Mouse (Mus musculus) splenic B cell, adult 2 months (primary cell): ENCODE measurements around the gene Zfp292.

ENCODE experiments used
- DNase-seq: peaks from one replicate; pipeline ENCODE4 v3.0.0-alpha.2; 2011; ENCODE audit warnings: low read depth, low spot score
- H3K27me3 ChIP-seq: 2 replicates; pipeline ENCODE4 v1.6.1; 2012; ENCODE audit warnings: mild to moderate bottlenecking, low read length, moderate library complexity, mixed read lengths; ENCODE audit not compliant: control insufficient read depth, poor library complexity, insufficient read depth, severe bottlenecking
- H3K36me3 ChIP-seq: 2 replicates; pipeline ENCODE4 v1.6.1; 2012; ENCODE audit warnings: mild to moderate bottlenecking, low read length, moderate library complexity, mixed read lengths; ENCODE audit not compliant: control insufficient read depth, poor library complexity, insufficient read depth, severe bottlenecking

Gene Zfp292

DNA sequence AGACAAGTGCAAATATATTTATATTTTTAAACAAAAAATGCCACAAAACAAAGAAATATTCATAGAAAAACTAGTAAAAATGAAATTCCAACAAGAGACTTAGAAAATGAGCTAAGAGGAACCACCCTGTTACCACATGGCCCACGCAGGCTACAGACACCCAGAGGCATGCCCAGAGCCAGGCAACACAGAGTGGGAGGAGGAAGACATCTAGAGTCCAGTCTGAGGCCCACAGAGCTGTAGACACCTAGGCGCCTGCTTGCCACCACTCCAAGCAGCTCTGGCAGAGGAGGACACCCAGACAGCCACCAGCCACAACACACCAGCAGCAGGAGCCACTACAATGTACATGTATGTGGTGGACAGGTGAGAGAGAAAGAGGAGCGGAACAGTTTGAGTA lies 23.9 kb downstream of the Zfp292 start:
- no peaks in the 10 kb centered on the region for H3K36me3 ChIP-seq
- no peak for DNase-seq
- no peaks in the 10 kb centered on the region for H3K27me3 ChIP-seq

DNA sequence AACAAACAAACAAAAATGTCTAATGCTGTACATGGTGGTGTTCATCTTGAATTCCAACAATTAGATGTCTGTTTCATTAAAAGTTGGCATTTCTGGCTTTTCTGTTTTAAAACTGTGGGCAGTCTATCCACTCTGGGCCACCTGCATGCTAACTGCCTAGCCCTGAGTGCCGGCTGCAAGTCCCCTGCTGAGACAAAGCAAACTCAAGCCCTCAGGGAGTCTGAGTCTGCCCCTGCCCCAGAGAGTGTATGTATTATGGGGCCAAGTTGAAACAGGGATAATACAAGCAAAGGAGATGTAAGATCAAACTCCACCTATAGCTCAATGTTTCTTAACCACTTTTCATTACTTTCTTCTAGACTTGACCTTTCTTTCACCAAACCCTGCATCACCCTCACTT lies 26.8 kb downstream of the Zfp292 start:
- no peak for DNase-seq
- Histone ChIP-seq H3K36me3 (peaks cover 2% of the 10 kb centered on the region; the same call in 1 of the 2 replicates), H3K27me3 (no peaks in the 10 kb centered on the region)

DNA sequence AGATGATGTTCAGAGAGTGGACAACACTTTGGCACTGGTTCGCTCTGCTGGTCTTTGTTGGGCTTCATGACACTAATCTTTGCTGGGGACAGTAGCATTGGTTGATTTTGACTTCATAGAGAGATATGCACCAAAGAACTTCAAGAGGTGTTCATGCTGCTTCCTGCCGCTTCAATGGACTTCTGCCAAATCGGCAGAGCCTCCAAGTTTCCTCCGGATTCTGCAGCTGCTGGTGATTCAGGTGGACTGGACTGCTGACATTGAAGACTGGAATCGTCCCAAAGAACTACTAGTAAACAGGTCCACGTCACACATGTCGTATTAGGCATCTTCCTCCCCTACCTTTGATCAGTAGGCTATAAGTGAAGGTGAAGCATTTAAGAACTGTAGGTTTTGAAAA lies 30.7 kb downstream of the Zfp292 start:
- peaks cover 2% of the 10 kb centered on the region; the same call in 1 of the 2 replicates for H3K36me3 ChIP-seq
- DNase-seq = no peak

DNA sequence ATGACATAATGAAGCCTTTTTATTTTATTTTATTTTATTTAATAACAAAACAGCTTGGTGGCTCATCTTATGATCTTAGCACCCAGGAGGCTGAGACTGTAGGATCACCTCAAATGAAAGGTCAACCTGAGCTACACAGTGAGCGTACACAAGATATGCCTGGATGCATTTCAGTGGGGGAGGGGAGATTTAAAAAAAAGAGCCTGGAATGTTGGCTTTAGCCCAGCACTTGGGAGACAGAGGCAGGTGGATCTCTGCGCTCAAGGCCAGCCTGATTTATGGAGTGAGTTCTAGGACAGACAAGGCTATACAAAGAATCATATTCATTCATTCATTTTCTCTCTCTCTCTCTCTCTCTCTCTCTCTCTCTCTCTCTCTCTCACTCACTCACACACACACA lies 32.6 kb downstream of the Zfp292 start:
- no peaks in the 10 kb centered on the region for H3K27me3 ChIP-seq

More for the DNA sequence above, 30.7 kb downstream of the Zfp292 start:
- H3K27me3 ChIP-seq = no peaks in the 10 kb centered on the region

DNA sequence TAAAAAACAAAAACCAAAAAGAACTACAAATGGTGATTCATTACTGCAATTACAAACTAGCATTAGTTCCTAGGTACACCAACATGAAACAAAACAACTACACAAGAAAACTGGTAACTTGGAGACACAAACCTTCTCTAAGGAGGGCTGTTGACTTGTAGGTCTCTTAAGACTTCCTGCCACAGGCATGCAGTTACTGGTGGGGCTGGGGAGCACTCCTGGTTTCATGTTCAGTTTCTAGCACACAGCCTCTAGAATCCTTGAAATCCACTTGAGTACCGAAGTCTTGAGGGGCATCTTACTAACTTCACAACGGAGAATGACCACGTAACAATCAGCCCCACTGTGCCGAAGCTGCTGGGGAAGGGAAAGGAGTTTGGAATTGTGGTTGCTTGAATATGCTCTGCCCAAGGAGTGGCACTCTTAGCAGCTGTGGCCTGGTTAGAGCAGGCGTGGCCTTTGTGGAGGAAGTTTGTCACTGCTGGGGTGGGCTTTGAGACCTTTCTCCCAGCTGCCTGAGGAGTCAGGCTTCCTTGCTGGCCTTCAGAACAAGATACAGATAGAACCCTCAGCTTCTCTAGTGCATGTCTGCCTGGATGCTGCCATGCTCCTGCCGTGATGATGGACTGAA lies 35.0 kb downstream of the Zfp292 start:
- 0 out of 2 replicates have a peak, but pooled peaks cover 2% of the 10 kb centered on the region for H3K36me3 ChIP-seq
- no peak for DNase-seq

More for the DNA sequence above, 32.6 kb downstream of the Zfp292 start:
- H3K36me3 ChIP-seq = peaks cover 2% of the 10 kb centered on the region; the same call in 1 of the 2 replicates
- no peak for DNase-seq

DNA sequence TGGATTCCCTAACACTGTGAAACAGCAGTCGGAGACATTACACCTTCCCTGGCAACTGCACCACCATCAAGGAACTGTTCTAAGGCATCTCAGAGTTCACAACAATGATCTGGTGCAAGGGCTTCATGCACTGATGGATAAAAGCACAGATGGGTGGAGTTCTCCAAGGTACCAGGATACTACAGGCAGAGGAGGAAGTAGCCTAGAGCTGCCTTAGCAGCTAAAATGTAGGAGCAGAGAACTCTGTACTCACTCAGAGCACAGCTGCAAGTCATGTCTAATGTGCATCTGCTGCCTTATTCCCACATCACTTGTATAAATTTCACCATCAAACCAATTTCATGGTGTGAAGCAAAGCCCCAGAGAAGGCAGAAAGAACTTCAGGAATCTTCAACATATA lies 38.9 kb downstream of the Zfp292 start:
- no peak for DNase-seq
- Histone ChIP-seq H3K36me3 (peaks cover 3% of the 10 kb centered on the region), H3K27me3 (no peaks in the 10 kb centered on the region)

More for the DNA sequence above, 35.0 kb downstream of the Zfp292 start:
- no peaks in the 10 kb centered on the region for H3K27me3 ChIP-seq

DNA sequence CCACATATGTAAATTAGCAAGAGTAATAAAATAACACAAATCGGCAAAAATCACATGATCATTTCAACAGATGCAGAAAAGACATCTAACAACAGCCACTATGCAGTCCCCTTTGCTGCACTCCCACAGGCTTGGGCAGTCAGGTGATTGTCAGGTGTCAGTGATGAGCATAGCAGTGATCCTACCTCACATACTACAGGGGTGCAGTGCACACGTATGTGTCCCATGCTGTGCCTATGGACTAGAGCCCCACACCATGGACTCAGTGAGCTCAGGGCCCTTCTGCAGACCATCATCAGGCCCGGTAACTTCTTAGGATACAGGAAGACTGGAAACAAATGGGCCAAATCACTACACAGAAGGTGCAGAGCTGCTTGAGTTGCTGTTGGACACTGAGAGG lies 39.9 kb downstream of the Zfp292 start:
- Histone ChIP-seq H3K36me3 (peaks cover 7% of the 10 kb centered on the region), H3K27me3 (no peaks in the 10 kb centered on the region)
- DNase-seq = peak; percentile 31

DNA sequence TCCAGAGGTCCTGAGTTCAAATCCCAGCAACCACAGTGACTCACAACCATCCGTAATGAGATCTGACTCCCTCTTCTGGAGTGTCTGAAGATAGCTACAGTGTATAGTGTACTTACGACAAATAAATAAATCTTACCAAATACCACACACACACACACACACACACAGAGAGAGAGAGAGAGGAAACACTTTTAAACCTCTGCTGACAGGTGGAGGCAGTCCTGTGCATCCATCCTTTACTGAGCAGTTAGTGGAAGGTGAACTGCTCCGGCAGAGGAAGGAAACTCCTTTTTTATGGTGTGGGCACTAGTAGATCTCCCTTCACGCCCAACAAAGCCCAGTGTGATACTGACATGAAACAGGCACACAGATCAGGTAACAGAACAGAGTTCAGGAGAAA lies 51.3 kb downstream of the Zfp292 start:
- no peaks in the 10 kb centered on the region for H3K27me3 ChIP-seq
- DNase-seq = peak; percentile 70
- peaks cover 5% of the 10 kb centered on the region; the same call in 1 of the 2 replicates for H3K36me3 ChIP-seq

DNA sequence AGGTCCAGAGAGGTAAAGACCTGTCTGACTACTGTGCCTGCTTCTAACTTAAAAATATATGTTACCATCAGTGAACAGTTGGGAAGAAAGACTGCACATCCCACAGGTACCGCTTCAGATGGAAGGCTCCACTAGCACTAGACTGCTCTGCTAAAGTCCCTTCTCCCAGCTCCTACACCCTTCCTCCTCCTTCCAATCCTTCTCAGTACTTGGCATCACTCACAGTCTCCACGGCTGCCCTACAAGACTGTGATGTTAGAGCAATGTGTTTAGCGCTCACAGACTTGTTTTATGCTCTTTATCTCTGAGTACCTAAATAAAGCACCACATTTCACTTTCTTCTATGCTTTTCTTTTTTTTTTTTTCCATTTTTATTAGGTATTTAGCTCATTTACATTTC lies 53.3 kb downstream of the Zfp292 start:
- H3K36me3 ChIP-seq = no peaks in the 10 kb centered on the region
- no peaks in the 10 kb centered on the region for H3K27me3 ChIP-seq
- no peak for DNase-seq

DNA sequence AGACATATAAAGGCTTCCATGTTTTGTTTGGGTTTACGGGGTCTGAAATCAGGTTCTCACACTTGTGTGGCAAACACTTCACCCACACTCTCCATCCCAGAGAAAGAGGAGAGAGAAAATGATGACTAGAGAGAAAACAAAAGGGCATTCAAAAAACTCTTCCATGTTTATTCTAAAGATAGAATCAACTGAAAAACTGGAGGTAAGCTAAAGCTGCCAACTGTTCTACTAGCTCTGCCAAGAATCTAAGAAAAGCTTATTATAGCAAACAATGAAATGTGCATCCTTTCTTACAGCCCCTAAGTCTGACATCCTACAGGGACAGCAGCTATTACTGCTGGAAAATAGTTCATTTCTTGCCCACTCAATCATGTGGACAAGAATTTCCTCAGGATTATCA lies 58.9 kb downstream of the Zfp292 start:
- no peak for DNase-seq
- Histone ChIP-seq H3K27me3 (no peaks in the 10 kb centered on the region), H3K36me3 (0 out of 2 replicates have a peak, but pooled peaks cover 2% of the 10 kb centered on the region)

DNA sequence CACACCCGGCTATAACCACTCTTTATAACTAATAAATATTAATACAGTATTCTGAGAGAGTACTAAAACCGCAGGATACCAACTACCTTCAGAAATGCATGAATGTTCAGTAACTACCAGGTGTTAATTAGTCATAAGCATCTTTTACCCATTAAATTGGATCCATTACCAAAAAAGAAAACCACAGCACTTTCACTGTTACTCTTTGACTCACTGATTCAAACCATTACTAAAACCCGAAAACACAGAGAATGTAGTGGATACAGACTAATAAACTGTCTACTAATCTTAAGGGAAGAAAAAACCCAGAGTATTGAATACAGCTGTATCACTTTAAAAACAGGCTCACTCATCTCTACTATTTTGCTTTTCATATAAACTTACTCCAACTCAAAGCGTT lies 62.9 kb downstream of the Zfp292 start:
- no peak for DNase-seq
- peaks cover 8% of the 10 kb centered on the region; the same call in 1 of the 2 replicates for H3K36me3 ChIP-seq
- H3K27me3 ChIP-seq = no peaks in the 10 kb centered on the region

DNA sequence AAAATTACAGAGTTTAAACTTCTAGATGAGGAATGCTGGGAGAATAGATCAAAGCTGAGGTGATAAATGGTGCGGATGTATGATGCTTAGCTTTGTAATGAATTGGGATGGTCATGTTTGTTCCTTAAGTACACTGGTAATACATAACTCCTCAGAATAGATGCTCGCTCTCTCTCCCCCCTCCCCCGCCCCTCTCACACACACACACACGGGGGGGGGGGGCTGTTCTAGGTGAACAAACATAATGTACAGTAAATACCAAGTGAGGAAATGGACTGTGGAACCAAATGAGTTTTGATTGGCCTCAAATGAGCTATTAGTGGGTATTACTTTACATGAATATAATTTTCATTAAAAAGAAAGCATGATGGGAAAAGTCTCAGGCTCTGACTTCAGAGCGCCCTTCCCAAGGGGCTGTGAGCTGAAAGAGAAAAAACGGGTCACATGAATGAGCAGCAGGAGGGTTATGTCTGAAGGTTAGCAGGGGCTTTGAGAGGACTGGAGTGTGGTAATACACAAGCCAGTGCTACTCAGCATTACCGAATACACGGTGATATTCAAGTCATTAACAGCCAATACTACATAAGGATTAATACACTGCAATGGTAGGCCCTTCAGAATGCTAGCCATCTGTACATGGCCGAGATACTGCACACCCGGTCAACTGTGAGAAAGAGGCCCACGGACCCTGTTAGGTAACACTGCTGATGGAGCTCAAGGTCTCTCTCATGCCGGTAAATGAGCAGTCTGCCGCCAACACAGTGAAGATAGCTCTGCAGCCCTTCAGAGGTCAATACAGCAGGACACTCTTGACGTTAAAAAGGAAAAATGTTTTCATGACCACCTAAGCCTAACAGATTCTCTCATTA lies 81.4 kb downstream of the Zfp292 start:
- H3K27me3 ChIP-seq = no peaks in the 10 kb centered on the region
- DNase-seq = no peak
- H3K36me3 ChIP-seq = peaks cover 5% of the 10 kb centered on the region

DNA sequence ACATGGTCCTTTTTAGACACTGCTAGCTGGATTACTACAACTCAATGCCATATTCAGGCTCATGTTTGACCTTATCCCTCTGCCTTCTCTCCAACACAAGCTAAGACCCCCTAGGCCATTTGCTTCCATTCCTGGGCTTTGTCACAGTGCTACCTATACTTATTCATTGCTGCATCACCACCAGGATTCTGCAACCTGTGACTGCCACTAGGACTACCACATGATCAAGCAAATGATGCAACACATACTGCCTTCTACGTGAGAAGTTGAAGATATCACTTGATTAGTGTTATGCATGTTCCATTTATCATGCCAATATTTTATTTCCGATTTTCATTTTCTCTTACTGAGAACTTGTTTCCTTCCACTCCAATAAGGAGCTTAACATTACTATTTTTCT lies 84.8 kb downstream of the Zfp292 start:
- no peak for DNase-seq
- Histone ChIP-seq H3K27me3 (no peaks in the 10 kb centered on the region), H3K36me3 (0 out of 2 replicates have a peak, but pooled peaks cover 2% of the 10 kb centered on the region)

DNA sequence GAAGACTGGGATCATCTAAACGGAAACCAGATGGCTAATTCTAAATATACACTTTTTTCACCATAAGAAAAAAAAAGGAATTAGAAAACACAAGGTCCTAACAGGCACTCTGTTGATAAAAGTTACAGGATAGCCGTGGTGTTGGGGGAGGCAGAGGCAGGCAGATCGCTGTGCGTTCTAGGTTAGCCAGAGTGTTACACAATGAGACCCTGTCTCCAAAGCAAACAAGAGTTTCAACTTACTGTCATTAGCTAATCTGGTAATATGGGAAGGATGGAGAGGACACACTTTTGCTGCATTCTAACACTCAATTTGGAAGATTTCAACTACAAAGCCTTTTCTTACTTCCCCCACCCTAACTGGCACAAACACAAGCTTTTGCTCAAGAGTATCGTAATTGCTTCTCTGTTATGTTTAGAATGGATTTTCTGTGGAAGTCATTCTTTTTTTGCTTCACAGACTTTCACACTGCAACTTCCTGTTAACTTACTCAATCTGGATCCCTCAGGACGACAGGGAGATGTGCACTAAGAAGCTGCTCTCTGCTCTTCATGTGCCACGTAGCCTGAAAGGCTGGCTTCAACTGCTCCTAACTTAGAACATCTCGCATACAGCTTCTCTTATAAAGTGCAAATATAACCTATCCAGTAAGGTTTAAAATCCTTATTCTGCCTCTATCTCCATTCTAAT lies 85.3 kb downstream of the Zfp292 start:
- DNase-seq = no peak
- Histone ChIP-seq H3K27me3 (no peaks in the 10 kb centered on the region), H3K36me3 (no peaks in the 10 kb centered on the region)

DNA sequence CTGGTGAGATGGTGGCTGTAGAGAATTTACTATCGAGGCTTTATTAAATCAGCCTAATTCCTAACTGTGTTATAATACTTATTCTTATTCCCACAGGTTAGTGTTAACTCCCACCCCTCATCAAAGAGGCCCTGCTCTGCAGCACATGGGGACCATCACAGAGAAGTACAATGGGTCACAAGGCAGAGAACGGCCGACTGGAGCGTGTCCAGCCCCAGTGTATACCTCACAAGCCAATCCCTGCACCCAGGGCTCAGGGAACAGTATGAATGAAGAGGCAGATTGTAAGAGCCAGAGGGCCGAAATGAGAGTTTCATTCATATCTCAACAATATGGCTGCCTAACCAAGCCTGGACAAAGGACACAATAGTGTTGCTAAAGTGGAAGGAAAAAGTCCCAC lies 86.5 kb downstream of the Zfp292 start:
- DNase-seq = no peak
- H3K36me3 ChIP-seq = no peaks in the 10 kb centered on the region
- no peaks in the 10 kb centered on the region for H3K27me3 ChIP-seq
